Mouse (Mus musculus) c-Kit-positive CD71-positive TER-119-negative erythroid progenitor cells, embryonic 14.5 days (primary cell): ENCODE results near the gene Hectd3.

ENCODE experiments used
- DNase-seq: peaks from one replicate; pipeline ENCODE4 v3.0.0-alpha.2; 2013; ENCODE audit warnings: low read depth

The Hectd3 gene

GRCm38 (mm10) chr4:117017738-117018137, 22.6 kb downstream of the Hectd3 start:
- DNase-seq = no peak

- DNase-seq = no peak
Observed at GRCm38 (mm10) chr4:117018327-117018726, 23.2 kb downstream of the Hectd3 start.

- peak; percentile 92 for DNase-seq
Observed at GRCm38 (mm10) chr4:117019206-117020134, 24.4 kb downstream of the Hectd3 start, which contains the start of gene Eif2b3. TSS of gene Eif2b3 (plus strand) at chr4:117019402.

GRCm38 (mm10) chr4:117023469-117023868, 28.4 kb downstream of the Hectd3 start:
- DNase-seq = no peak

GRCm38 (mm10) chr4:117031105-117031504, 36.0 kb downstream of the Hectd3 start:
- DNase-seq = no peak

GRCm38 (mm10) chr4:117039925-117040687, 45.0 kb downstream of the Hectd3 start:
- DNase-seq = no peak

- no peak for DNase-seq
Observed at GRCm38 (mm10) chr4:117040791-117041190, 45.7 kb downstream of the Hectd3 start.

- DNase-seq = no peak
Observed at GRCm38 (mm10) chr4:117041283-117041721, 46.2 kb downstream of the Hectd3 start.

- DNase-seq = no peak
Observed at GRCm38 (mm10) chr4:117048836-117049235, 53.7 kb downstream of the Hectd3 start.

GRCm38 (mm10) chr4:117049485-117049884, 54.4 kb downstream of the Hectd3 start:
- no peak for DNase-seq

GRCm38 (mm10) chr4:117052626-117053025, 57.5 kb downstream of the Hectd3 start:
- no peak for DNase-seq

GRCm38 (mm10) chr4:117053956-117054355, 58.8 kb downstream of the Hectd3 start:
- no peak for DNase-seq
